Mouse (Mus musculus) heart, embryonic 14.5 days (tissue): ENCODE measurements around the gene Cutc. TPM values are rescaled to one million over a fixed set of nuclear protein-coding genes. Genes with fewer than 3 reads are reported as not detected.

Source experiments
- polyA plus RNA-seq: library from polyadenylated mRNA; unstranded; fragments of >200 nt; fragmentation: Nextera tagmentation; extraction: Ambion mirVana; gene quantifications from 2 replicates; pipeline ENCODE4 v1.2.1, GENCODE M21; 2014

Gene Cutc
- polyA plus RNA-seq, 1 experiment from 2014 or later, result 9.2 TPM

Other genes with a start within 250 kb of the Cutc start
- 149 and 168 TPM in 2 replicates for gene Got1, start 228.4 kb upstream of the Cutc start, polyA plus RNA-seq
- not detected in 2 replicates for gene Nkx2-3, start 140.7 kb upstream of the Cutc start, polyA plus RNA-seq
- gene Slc25a28, start 78.1 kb upstream of the Cutc start, polyA plus RNA-seq, result 10.4 and 10.8 TPM in 2 replicates
- 6.9 TPM in 2 replicates for gene Entpd7, start 63.3 kb upstream of the Cutc start, polyA plus RNA-seq
- 10.0 and 11.3 TPM in 2 replicates for gene Cox15, start within 50 bp of the Cutc start, polyA plus RNA-seq
- 0.03 TPM in 2 replicates for gene Abcc2, start 29.2 kb downstream of the Cutc start, polyA plus RNA-seq
- 9.8 and 10.7 TPM in 2 replicates for gene Dnmbp, start 187.2 kb downstream of the Cutc start, polyA plus RNA-seq
- gene Cpn1, start 233.6 kb downstream of the Cutc start, polyA plus RNA-seq, result 0.46 and 0.91 TPM in 2 replicates